ENCODE assay signal across 22 mouse cellular contexts in the genomic region with DNA sequence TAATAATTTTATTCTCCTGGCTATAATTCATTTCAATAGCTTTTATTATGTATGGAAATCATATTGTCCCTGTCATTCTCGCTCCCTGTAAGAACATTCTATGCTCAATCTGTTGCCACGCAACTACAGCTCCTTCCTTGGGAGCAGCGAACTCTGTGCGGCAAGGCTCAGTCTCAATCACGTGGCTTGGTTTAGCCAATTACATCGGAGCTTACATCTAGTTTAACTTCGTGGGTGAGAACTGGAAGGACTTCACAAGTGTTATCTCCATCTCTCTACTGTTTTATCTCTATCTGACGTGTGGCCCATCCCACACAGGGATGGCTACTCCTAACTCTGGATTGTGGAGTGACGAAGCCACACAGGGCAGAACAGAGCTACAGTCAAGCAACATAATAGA.
A peak's percentile ranks its signal among the peaks of the same experiment; 100 is the strongest.
DNase-seq lines count a peak whose midpoint lies in the region; ATAC-seq lines count a peak whose summit lies in the region.
"Had no signal": no experiment of that assay in that cellular context is flagged by ENCODE, and none has a peak within 500 bp of the region (broad histone marks: within the 10 kb centered on the region; RNA-seq: fewer than 3 reads in every experiment).

No protein-coding gene starts in this region.

- ATAC-seq in heart, embryonic 12.5 days (ENCODE audit: insufficient number of reproducible peaks, low FRiP score), result no peak
- ATAC-seq in kidney, embryonic 14.5 days (ENCODE audit: low FRiP score, low TSS enrichment), result no peak
- ATAC-seq: forebrain, embryonic 15.5 days; inflammation-experienced regulatory T-cells, adult 6 months had no signal

- H3K4me1 ChIP-seq in heart, embryonic 12.5 days (replicated peaks), result no peaks in the 10 kb centered on the region
- no peaks in the 10 kb centered on the region for H3K4me1 ChIP-seq in kidney, embryonic 14.5 days (ENCODE audit: control insufficient read depth, insufficient read depth, low read length)
- H3K4me1 ChIP-seq: embryonic facial prominence, embryonic 15.5 days; forebrain, embryonic 10.5 days; forebrain, embryonic 15.5 days; hindbrain, embryonic 13.5 days had no signal

- no peaks in the 10 kb centered on the region for H3K36me3 ChIP-seq in heart, embryonic 12.5 days
- no peaks in the 10 kb centered on the region for H3K36me3 ChIP-seq in kidney, embryonic 14.5 days (ENCODE audit: control insufficient read depth, insufficient read depth, low read length)
- H3K36me3 ChIP-seq: embryonic facial prominence, embryonic 15.5 days; forebrain, embryonic 10.5 days; forebrain, embryonic 15.5 days; hindbrain, embryonic 13.5 days had no signal

- H3K27ac ChIP-seq in heart, embryonic 12.5 days (ENCODE audit: poor library complexity, severe bottlenecking), result no peak overlapping the region
- no peak overlapping the region for H3K27ac ChIP-seq in kidney, embryonic 14.5 days (ENCODE audit: low read depth, low read length)
- H3K27ac ChIP-seq: embryonic facial prominence, embryonic 15.5 days; forebrain, embryonic 10.5 days; forebrain, embryonic 15.5 days; hindbrain, embryonic 13.5 days had no signal

- no peak overlapping the region for H3K4me3 ChIP-seq in heart, embryonic 12.5 days
- no peak overlapping the region for H3K4me3 ChIP-seq in kidney, embryonic 14.5 days (ENCODE audit: low read length)
- H3K4me3 ChIP-seq: embryonic facial prominence, embryonic 15.5 days; erythroblast, embryonic 14.5 days; forebrain, embryonic 10.5 days; forebrain, embryonic 15.5 days; hindbrain, embryonic 13.5 days had no signal

- H3K9me3 ChIP-seq in heart, embryonic 12.5 days (replicated peaks), result no peaks in the 10 kb centered on the region
- no peaks in the 10 kb centered on the region for H3K9me3 ChIP-seq in kidney, embryonic 14.5 days (ENCODE audit: control insufficient read depth, low read length)
- H3K9me3 ChIP-seq: embryonic facial prominence, embryonic 15.5 days; forebrain, embryonic 10.5 days; forebrain, embryonic 15.5 days; hindbrain, embryonic 13.5 days had no signal

- H3K27me3 ChIP-seq in heart, embryonic 12.5 days (replicated peaks), result no peaks in the 10 kb centered on the region
- no peaks in the 10 kb centered on the region for H3K27me3 ChIP-seq in kidney, embryonic 14.5 days (ENCODE audit: control insufficient read depth, insufficient read depth, low read length)
- H3K27me3 ChIP-seq: embryonic facial prominence, embryonic 15.5 days; forebrain, embryonic 15.5 days; hindbrain, embryonic 13.5 days had no signal

- no peak overlapping the region for H3K9ac ChIP-seq in heart, embryonic 12.5 days
- H3K9ac ChIP-seq in kidney, embryonic 14.5 days (ENCODE audit: low read depth, low read length), result no peak overlapping the region
- H3K9ac ChIP-seq: embryonic facial prominence, embryonic 15.5 days; forebrain, embryonic 15.5 days; hindbrain, embryonic 13.5 days had no signal

- peak; percentile 61 for DNase-seq in heart, adult 11 months
- DNase-seq in left cerebral cortex, adult 18-20 months (ENCODE audit: low spot score in 2 of 2), result peak; percentile 9
- DNase-seq in left cerebral cortex, postnatal 10 days (ENCODE audit: extremely low spot score in 1 of 2, low spot score in 2 of 2), result no peak
- DNase-seq in R1 (ENCODE audit: low read depth, low spot score), result peak; percentile 22
- DNase-seq in brain, adult 2 months (ENCODE audit: low read depth, low spot score), result peak; percentile 48
- no peak for DNase-seq in layer of hippocampus, adult 18-20 months (ENCODE audit: low spot score in 2 of 2)
- DNase-seq: adrenal gland, adult 8-10 months; adrenal gland, postnatal 36 days; cerebellum, adult 18-20 months; cerebellum, adult 9-11 months; embryo, embryonic 11 days; gastrocnemius, postnatal 14 days; heart, postnatal 10 days; heart, postnatal 4 days had no signal

- intact Hi-C loops in left cerebral cortex, postnatal 10 days (cut with DNase I), result no loop called here

- WGBS in heart, embryonic 12.5 days, result 68% methylated on average over 9 of the region's 9 CpGs
- WGBS in kidney, embryonic 14.5 days, result 85% methylated on average over 9 of the region's 9 CpGs

- no peak overlapping the region for H3K4me2 ChIP-seq in heart, embryonic 12.5 days
- no peak overlapping the region for H3K4me2 ChIP-seq in kidney, embryonic 14.5 days (replicated peaks; ENCODE audit: low read depth, low read length)
- H3K4me2 ChIP-seq: embryonic facial prominence, embryonic 15.5 days; forebrain, embryonic 15.5 days; hindbrain, embryonic 13.5 days had no signal

Comparison
In these comparisons a context has a peak if more than half of its experiments do, and no peak if none do; other contexts are left out.
1. DNase-seq: peak in heart, adult 11 months (single experiment), left cerebral cortex, adult 18-20 months (2 of 2), R1 (single experiment) and brain, adult 2 months (single experiment); none in left cerebral cortex, postnatal 10 days (0 of 2) and layer of hippocampus, adult 18-20 months (0 of 2).